Mouse (Mus musculus) erythroblast, embryonic 14.5 days (primary cell): ENCODE results near the gene Cdk1. TPM values are rescaled to one million over a fixed set of nuclear protein-coding genes. Genes with fewer than 3 reads are reported as not detected.

Source experiments
- H3K27me3 ChIP-seq: 2 replicates; pipeline ENCODE4 v1.6.1; 2012; ENCODE audit warnings: inconsistent platforms; ENCODE audit not compliant: control insufficient read depth
- H3K36me3 ChIP-seq: 2 replicates; pipeline ENCODE4 v1.6.1; 2012; ENCODE audit warnings: mild to moderate bottlenecking, inconsistent platforms; ENCODE audit not compliant: control insufficient read depth
- H3K4me1 ChIP-seq: 2 replicates; pipeline ENCODE4 v1.6.1; 2012; ENCODE audit warnings: inconsistent platforms; ENCODE audit not compliant: control insufficient read depth
- H3K4me3 ChIP-seq: replicated peaks from 2 replicates; pipeline ENCODE3; 2012; ENCODE audit warnings: moderate library complexity, mild to moderate bottlenecking, inconsistent platforms
- H3K9me3 ChIP-seq: 2 replicates; pipeline ENCODE4 v1.6.1; 2012; ENCODE audit warnings: low read length, inconsistent platforms, mixed read lengths; ENCODE audit not compliant: control insufficient read depth
- GATA1 ChIP-seq: IDR thresholded peaks from 2 replicates; pipeline ENCODE4 v1.6.1; 2012; ENCODE audit warnings: low read length, inconsistent platforms, mixed read lengths
- TAL1 ChIP-seq: IDR thresholded peaks from 3 replicates; pipeline ENCODE4 v1.6.1; 2012; ENCODE audit warnings: low read length, inconsistent platforms, mixed read lengths
- polyA plus RNA-seq: library from polyadenylated mRNA; stranded (reverse); fragments of >175 nt; gene quantifications from 2 replicates; pipeline ENCODE4 v1.2.3, GENCODE M21; 2012

Cdk1 gene
- polyA plus RNA-seq: 5.0 and 7.7 TPM in 2 replicates

GRCm38 (mm10) chr10:69352212-69353085 lies at the start of gene Cdk1:
Cdk1 (minus strand) TSS chr10:69352938.
- Histone ChIP-seq H3K4me3 (peak within 1 kb of the TSS; percentile 99), H3K36me3 (peaks cover 51% of the 10 kb centered on the region), H3K27me3 (no peaks in the 10 kb centered on the region), H3K9me3 (peaks cover under 1% of the 10 kb centered on the region; the same call in 1 of the 2 replicates), H3K4me1 (peaks cover 43% of the 10 kb centered on the region)
- no peak for TF ChIP-seq GATA1
- TF ChIP-seq TAL1: no peak

- Histone ChIP-seq H3K27me3 (peaks cover 46% of the 10 kb centered on the region), H3K4me3 (no peak overlapping the region), H3K9me3 (no peaks in the 10 kb centered on the region; the same call in 1 of the 2 replicates)
These were observed 47.2 kb upstream of the Cdk1 start for GRCm38 (mm10) chr10:69399814-69400385.

GRCm38 (mm10) chr10:69398763-69399590 lies 46.2 kb upstream of the Cdk1 start, which contains the start of gene Ank3:
Ank3 (plus strand) TSS chr10:69398773.
- Histone ChIP-seq H3K4me1 (no peaks in the 10 kb centered on the region), H3K27me3 (peaks cover 46% of the 10 kb centered on the region), H3K36me3 (no peaks in the 10 kb centered on the region), H3K4me3 (peak within 1 kb of the TSS; percentile 41), H3K9me3 (no peaks in the 10 kb centered on the region; the same call in 1 of the 2 replicates)
- TF ChIP-seq TAL1 (no peak), GATA1 (no peak)

More at GRCm38 (mm10) chr10:69399814-69400385, 47.2 kb upstream of the Cdk1 start:
- Histone ChIP-seq H3K4me1 (no peaks in the 10 kb centered on the region), H3K36me3 (no peaks in the 10 kb centered on the region)
- no peak for TF ChIP-seq TAL1

GRCm38 (mm10) chr10:69398197-69398762 lies 45.5 kb upstream of the Cdk1 start:
- Histone ChIP-seq H3K27me3 (peaks cover 46% of the 10 kb centered on the region), H3K4me3 (peak overlapping the region; percentile 41), H3K9me3 (no peaks in the 10 kb centered on the region; the same call in 1 of the 2 replicates), H3K4me1 (no peaks in the 10 kb centered on the region), H3K36me3 (no peaks in the 10 kb centered on the region)
- TF ChIP-seq GATA1: no peak
- no peak for TF ChIP-seq TAL1

GRCm38 (mm10) chr10:69389511-69389910 lies 36.8 kb upstream of the Cdk1 start:
- Histone ChIP-seq H3K9me3 (no peaks in the 10 kb centered on the region), H3K36me3 (no peaks in the 10 kb centered on the region), H3K4me3 (no peak overlapping the region), H3K4me1 (no peaks in the 10 kb centered on the region), H3K27me3 (no peaks in the 10 kb centered on the region)
- TF ChIP-seq TAL1 (no peak), GATA1 (no peak)

- no peak overlapping the region for H3K4me3 ChIP-seq
- TF ChIP-seq TAL1 (no peak), GATA1 (no peak)
- no peaks in the 10 kb centered on the region for H3K36me3 ChIP-seq
- no peaks in the 10 kb centered on the region for H3K9me3 ChIP-seq
- H3K27me3 ChIP-seq: no peaks in the 10 kb centered on the region
- H3K4me1 ChIP-seq: no peaks in the 10 kb centered on the region
These were observed 34.0 kb upstream of the Cdk1 start for GRCm38 (mm10) chr10:69386767-69387166.

- TF ChIP-seq TAL1 (no peak), GATA1 (no peak)
- no peaks in the 10 kb centered on the region for H3K4me1 ChIP-seq
- no peaks in the 10 kb centered on the region for H3K27me3 ChIP-seq
- H3K36me3 ChIP-seq: no peaks in the 10 kb centered on the region
- no peak overlapping the region for H3K4me3 ChIP-seq
- no peaks in the 10 kb centered on the region for H3K9me3 ChIP-seq
These were observed 32.4 kb upstream of the Cdk1 start for GRCm38 (mm10) chr10:69385136-69385535.

- no peaks in the 10 kb centered on the region for H3K27me3 ChIP-seq
- no peaks in the 10 kb centered on the region for H3K4me1 ChIP-seq
- H3K36me3 ChIP-seq: no peaks in the 10 kb centered on the region
- no peaks in the 10 kb centered on the region for H3K9me3 ChIP-seq
- no peak for TF ChIP-seq TAL1
- no peak for TF ChIP-seq GATA1
- H3K4me3 ChIP-seq: no peak overlapping the region
These were observed 31.9 kb upstream of the Cdk1 start for GRCm38 (mm10) chr10:69384640-69385039.
